Mouse (Mus musculus) adrenal gland, postnatal 10 days (tissue): ENCODE results near the gene Snca. TPM values are rescaled to one million over a fixed set of nuclear protein-coding genes. Genes with fewer than 3 reads are reported as not detected.
A peak's percentile ranks its signal among the peaks of the same experiment; 100 is the strongest.
"Not testable (repeated sequence)": the region's sequence is repeated elsewhere in the genome, so short reads cannot be mapped to it uniquely, and the experiment has no call there.

Source experiments
- DNase-seq: peaks from one replicate; pipeline ENCODE4 v3.0.0; 2021; ENCODE audit warnings: mixed read lengths
- total RNA-seq, 2 experiments: library from RNA; stranded (reverse); gene quantifications; 2 replicates each; pipeline ENCODE4 v1.2.3; 2021

Gene Snca
- total RNA-seq, 2 experiments from 2014 or later, result 11.9 to 19.7 TPM

DNA sequence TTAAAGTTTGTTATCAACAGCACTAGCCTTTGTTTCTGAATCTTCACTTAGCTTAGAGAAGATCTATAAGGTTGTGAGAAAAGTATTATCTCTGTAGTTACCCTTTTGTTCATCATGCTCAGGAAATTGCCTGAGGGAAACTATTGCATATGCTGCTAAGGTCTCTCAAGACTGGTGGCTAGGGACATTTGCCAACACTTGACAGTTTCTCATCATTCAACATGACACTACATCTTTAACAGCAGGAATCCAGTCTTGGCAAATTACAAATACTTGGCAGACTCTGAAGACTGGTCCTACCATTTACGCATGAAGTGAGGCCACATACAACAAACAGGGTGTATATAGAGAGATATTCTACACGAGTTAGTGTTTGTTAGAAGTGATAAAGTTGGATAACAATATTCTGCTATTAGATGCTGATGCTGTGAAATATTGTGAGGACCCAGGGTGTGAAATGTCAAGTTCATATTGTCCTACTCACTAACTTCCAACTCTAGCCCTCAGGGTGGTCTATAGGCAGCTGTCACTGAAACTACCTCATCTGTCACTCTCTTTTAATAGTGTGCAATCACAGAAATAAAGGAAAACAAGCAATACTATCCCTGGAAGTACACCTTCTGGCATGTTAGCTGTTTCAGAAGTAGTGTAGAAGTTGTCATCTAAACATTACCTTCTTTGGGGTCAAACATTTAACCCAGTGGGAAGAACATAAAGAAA lies 105.4 kb downstream of the Snca start:
- no peak for DNase-seq

DNA sequence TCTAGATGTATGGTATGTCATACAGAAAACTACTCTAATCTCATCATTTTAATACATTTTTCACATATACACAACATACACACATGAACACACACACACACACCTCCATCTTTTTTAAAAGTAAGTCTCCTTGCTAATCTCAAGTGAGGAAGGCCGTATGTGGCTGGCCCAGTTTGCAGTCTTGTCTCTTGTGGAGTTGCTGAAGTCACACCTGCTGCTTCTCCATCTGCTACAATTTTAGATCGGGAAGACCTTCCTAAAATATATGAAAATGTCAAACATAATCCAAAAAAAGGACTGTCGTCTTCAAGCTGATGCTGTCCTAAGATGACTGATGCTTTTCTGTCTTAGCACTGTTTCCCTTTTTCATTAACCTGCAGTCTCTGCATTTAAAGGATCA lies 112.1 kb downstream of the Snca start:
- DNase-seq, result no peak

GRCm38 (mm10) chr6:60709997-60710471 lies 119.6 kb downstream of the Snca start:
- no peak for DNase-seq

DNA sequence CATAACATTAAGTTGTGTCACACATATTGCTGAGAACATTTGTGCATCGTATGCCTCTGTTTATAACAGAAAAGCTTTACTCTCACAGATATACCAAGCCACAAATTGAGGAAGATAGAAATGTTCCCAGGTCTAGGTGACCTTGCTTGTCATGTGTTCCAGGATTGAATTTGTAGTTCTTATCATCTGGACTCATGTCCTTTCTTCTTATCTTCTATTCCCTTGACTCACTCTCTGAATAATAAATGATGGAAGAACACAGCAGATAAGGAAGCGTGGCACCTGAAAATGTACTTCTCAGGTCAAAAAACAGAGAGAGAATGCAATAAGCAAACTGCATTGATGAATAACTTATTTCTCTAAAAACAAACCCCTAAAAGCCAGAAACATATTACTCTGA lies 131.6 kb downstream of the Snca start:
- DNase-seq, result no peak

DNA sequence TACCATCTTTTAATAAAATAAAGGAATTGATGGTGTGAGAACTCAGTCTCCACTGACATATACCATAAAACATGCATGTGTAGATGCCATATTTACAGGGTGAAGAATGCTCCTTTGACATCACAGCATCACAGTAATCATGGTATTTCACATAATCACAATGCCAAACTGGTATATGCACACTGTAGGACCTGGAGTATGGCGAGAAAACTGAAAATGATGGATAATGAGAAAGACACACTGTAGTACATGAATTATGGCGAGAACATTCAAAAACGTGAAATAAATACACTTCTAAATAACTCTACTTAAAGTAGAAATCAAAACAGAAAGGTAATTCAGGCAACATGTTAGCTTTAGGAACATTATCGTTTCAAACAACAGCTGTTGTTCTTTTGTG lies 142.6 kb downstream of the Snca start:
- not testable (repeated sequence) for DNase-seq

DNA sequence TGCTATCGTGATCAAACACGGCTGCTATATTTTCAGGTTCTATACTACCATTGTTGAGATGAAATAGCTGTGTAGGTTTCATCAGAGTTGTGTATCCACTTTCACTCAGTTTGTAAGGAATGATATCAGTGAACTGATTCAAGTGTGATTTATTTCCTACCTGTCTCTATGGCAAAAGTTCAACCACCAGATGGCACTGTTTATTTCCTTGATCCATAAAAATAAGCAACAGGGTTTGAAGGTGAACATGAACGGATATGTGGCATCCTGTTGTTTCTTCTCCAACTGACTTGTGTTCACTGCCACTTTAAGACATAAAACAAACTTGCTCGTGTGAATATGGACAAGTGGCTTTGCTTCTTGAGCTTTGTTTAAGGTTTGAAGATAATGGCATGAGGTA lies 147.4 kb downstream of the Snca start:
- peak; percentile 10 for DNase-seq

Other genes with a start within 250 kb of the Snca start
- 1 to 10 TPM; 4.5 to 4.9 TPM for gene Mmrn1, start 95.1 kb upstream of the Snca start, total RNA-seq